Mouse (Mus musculus): ENCODE measurements around the gene Aff3. TPM values are rescaled to one million over a fixed set of nuclear protein-coding genes. Genes with fewer than 3 reads are reported as not detected.

Aff3 gene
- polyA plus RNA-seq (2015; fragmentation: Nextera tagmentation; extraction: Ambion mirVana) = 0.60 and 0.67 TPM in 2 replicates

DNA sequence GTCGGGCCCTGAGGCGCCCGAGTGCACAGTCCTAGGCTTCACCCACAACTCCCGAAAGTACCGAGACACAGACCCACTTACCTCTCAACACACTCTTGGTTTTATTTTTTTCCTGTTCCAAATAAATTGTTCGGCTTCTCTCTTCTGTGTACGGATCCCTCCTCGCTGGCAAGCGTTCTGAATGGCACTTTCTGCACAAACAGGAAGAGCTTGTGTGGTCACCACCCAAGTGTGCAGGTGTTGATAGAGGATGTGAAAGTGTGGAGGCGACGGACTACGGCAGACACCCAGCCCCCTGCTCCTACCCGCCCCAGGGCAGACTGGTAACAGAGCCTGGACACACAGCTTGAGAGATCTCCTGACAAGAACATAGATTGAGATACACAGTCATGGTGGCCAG is at the start of gene Aff3:
Gene Aff3, minus strand, starts transcription at position 179 of the 400 bp plus-strand sequence.
- no peaks in the 10 kb centered on the region for H3K36me3 ChIP-seq (replicated peaks)
- no peak for ATAC-seq (ENCODE audit: insufficient read depth)
- no peaks in the 10 kb centered on the region for H3K4me1 ChIP-seq (replicated peaks)
- no peaks in the 10 kb centered on the region for H3K9me3 ChIP-seq (replicated peaks)
- H3K4me2 ChIP-seq = no peak within 1 kb of the TSS
- H3K27ac ChIP-seq (replicated peaks) = no peak within 1 kb of the TSS
- H3K9ac ChIP-seq = no peak within 1 kb of the TSS
- 20% methylated on average over 13 of the region's 13 CpGs for whole genome bisulfite sequencing (ENCODE audit: insufficient replicate concordance)
- H3K27me3 ChIP-seq = no peaks in the 10 kb centered on the region
- H3K4me3 ChIP-seq (replicated peaks) = no peak within 1 kb of the TSS

- Histone ChIP-seq H3K9ac (no peak overlapping the region), H3K4me1 (replicated peaks) (no peaks in the 10 kb centered on the region), H3K4me2 (no peak overlapping the region), H3K27me3 (no peaks in the 10 kb centered on the region), H3K4me3 (replicated peaks) (no peak overlapping the region), H3K27ac (replicated peaks) (no peak overlapping the region), H3K36me3 (replicated peaks) (no peaks in the 10 kb centered on the region), H3K9me3 (replicated peaks) (no peaks in the 10 kb centered on the region)
- ATAC-seq (ENCODE audit: insufficient read depth) = no peak
- 43% methylated on average over 6 of the region's 6 CpGs for WGBS (ENCODE audit: insufficient replicate concordance)
These were observed 35.9 kb upstream of the Aff3 start for GRCm38 (mm10) chr1:38700646-38701045.

DNA sequence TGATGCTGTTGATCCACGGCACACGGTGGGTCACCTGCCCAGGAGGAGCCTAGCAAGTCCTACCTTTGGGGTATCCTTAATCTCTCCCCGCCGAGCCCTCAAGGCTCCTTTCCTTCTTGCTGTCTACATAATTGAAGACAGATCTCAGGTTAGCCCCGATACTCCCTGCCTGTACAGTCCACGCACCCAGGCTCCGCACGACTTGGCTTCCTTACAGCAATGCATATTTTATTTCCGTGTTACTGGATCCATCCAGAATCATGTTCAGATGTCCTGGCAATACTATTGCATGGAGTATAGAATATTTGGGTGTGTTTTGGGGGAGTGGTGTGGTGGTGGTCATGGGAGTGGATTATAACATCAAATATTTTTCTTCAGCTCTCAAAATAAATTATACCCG is 34.5 kb upstream of the Aff3 start:
- Histone ChIP-seq H3K4me2 (no peak overlapping the region), H3K27me3 (no peaks in the 10 kb centered on the region), H3K9ac (no peak overlapping the region), H3K27ac (replicated peaks) (no peak overlapping the region), H3K36me3 (replicated peaks) (no peaks in the 10 kb centered on the region), H3K9me3 (replicated peaks) (no peaks in the 10 kb centered on the region), H3K4me1 (replicated peaks) (no peaks in the 10 kb centered on the region), H3K4me3 (replicated peaks) (no peak overlapping the region)
- WGBS (ENCODE audit: insufficient replicate concordance) = 74% methylated on average over 10 of the region's 10 CpGs
- ATAC-seq (ENCODE audit: insufficient read depth) = no peak

GRCm38 (mm10) chr1:38695812-38696681 is 31.3 kb upstream of the Aff3 start:
- H3K27me3 ChIP-seq = no peaks in the 10 kb centered on the region
- 28% methylated on average over 15 of the region's 15 CpGs for WGBS (ENCODE audit: insufficient replicate concordance)
- H3K36me3 ChIP-seq (replicated peaks) = no peaks in the 10 kb centered on the region
- no peak overlapping the region for H3K9ac ChIP-seq
- H3K4me1 ChIP-seq (replicated peaks) = no peaks in the 10 kb centered on the region
- no peak for ATAC-seq (ENCODE audit: insufficient read depth)
- no peak overlapping the region for H3K4me3 ChIP-seq (replicated peaks)
- no peak overlapping the region for H3K4me2 ChIP-seq
- no peak overlapping the region for H3K27ac ChIP-seq (replicated peaks)
- no peaks in the 10 kb centered on the region for H3K9me3 ChIP-seq (replicated peaks)

DNA sequence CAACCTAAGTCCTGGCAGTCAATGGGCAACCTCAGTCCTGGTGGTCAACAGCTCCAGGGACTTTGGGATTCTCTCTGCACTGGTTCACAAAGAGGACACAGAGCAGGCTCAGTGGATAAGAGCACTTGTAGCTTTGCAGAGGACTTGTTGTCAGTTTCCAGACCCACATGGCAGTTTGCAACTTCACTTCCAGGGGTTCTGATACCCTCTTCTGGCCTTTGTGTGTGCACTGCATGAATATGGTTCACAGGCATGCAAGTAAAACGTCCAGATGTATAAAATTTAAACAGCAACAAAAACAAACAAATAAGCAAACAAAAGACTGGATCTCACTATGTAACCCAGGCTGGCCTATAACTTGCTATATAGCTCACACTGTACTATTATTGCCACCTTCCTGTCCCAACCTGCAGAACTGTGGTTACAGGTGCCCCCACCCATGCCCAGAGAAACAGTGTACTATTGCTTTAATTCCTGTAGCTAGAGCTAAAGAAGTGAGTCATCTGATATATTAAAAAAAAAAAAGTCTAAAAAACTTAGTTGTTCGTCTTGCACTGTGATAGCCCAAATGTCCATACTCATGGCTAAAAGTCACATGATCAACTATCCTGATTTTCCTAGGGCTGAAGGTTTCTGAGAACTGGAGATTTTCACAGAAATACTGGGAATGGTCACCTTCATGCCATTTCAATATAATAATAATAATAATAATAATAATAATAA is 30.5 kb upstream of the Aff3 start:
- H3K36me3 ChIP-seq (replicated peaks) = no peaks in the 10 kb centered on the region
- no peaks in the 10 kb centered on the region for H3K4me1 ChIP-seq (replicated peaks)
- WGBS (ENCODE audit: insufficient replicate concordance) = 38% methylated on average over 2 of the region's 2 CpGs
- no peaks in the 10 kb centered on the region for H3K9me3 ChIP-seq (replicated peaks)
- no peak overlapping the region for H3K4me3 ChIP-seq (replicated peaks)
- H3K27ac ChIP-seq (replicated peaks) = no peak overlapping the region
- no peak overlapping the region for H3K4me2 ChIP-seq
- no peaks in the 10 kb centered on the region for H3K27me3 ChIP-seq
- no peak for ATAC-seq (ENCODE audit: insufficient read depth)
- no peak overlapping the region for H3K9ac ChIP-seq

DNA sequence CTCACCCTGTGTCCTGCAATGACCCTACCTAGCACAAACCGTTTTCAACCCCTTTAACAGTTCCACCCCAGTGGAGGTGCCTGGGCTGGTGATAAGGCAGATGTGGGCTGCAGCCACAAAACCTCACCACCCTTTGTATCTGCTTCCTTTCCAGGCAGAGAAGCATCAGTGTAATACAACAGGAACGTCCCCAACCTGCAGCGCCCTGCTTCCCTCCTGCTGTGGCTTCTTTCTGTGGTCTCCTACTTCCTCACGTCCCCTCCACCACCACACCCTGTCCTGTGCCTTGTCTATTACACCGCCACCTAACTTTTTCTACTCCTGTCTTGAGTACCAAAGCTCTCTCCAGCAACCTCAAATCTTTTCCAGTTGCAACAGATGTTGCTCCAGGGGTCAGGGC is 29.4 kb upstream of the Aff3 start:
- no peak for ATAC-seq (ENCODE audit: insufficient read depth)
- H3K27ac ChIP-seq (replicated peaks) = no peak overlapping the region
- H3K9ac ChIP-seq = no peak overlapping the region
- H3K4me3 ChIP-seq (replicated peaks) = no peak overlapping the region
- no peaks in the 10 kb centered on the region for H3K36me3 ChIP-seq (replicated peaks)
- no peaks in the 10 kb centered on the region for H3K9me3 ChIP-seq (replicated peaks)
- WGBS (ENCODE audit: insufficient replicate concordance) = 10% methylated on average over 5 of the region's 5 CpGs
- no peak overlapping the region for H3K4me2 ChIP-seq
- no peaks in the 10 kb centered on the region for H3K27me3 ChIP-seq
- H3K4me1 ChIP-seq (replicated peaks) = no peaks in the 10 kb centered on the region

DNA sequence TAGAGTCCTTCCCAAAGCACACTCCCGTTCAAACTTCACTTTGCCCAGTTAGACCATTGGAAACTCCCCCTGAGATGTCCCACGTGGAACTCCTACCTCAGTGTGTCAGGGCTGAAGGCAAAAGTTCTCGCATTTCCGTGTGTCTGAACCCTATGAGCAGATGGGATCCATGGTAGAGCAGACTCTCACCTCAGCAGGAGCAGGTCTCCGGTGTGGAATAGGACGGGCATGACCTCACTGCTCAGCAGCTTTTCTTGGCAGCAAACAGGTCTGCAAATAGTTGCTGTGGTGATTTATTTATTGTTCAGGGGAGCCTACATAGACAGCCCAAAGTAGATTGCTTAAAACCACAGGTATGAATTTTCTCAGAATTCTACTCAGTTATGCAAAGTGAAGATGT is 25.7 kb upstream of the Aff3 start:
- 70% methylated on average over 6 of the region's 6 CpGs for WGBS (ENCODE audit: insufficient replicate concordance)
- H3K27ac ChIP-seq (replicated peaks) = no peak overlapping the region
- ATAC-seq (ENCODE audit: insufficient read depth) = no peak
- no peak overlapping the region for H3K4me3 ChIP-seq (replicated peaks)
- no peaks in the 10 kb centered on the region for H3K27me3 ChIP-seq
- H3K4me2 ChIP-seq = no peak overlapping the region
- H3K9me3 ChIP-seq (replicated peaks) = no peaks in the 10 kb centered on the region
- H3K4me1 ChIP-seq (replicated peaks) = no peaks in the 10 kb centered on the region
- H3K36me3 ChIP-seq (replicated peaks) = no peaks in the 10 kb centered on the region
- no peak overlapping the region for H3K9ac ChIP-seq

GRCm38 (mm10) chr1:38688216-38688615 is 23.5 kb upstream of the Aff3 start:
- H3K27me3 ChIP-seq = no peaks in the 10 kb centered on the region
- no peak overlapping the region for H3K27ac ChIP-seq (replicated peaks)
- no peaks in the 10 kb centered on the region for H3K4me1 ChIP-seq (replicated peaks)
- H3K4me3 ChIP-seq (replicated peaks) = no peak overlapping the region
- no peaks in the 10 kb centered on the region for H3K36me3 ChIP-seq (replicated peaks)
- no peaks in the 10 kb centered on the region for H3K9me3 ChIP-seq (replicated peaks)
- H3K9ac ChIP-seq = no peak overlapping the region
- no peak overlapping the region for H3K4me2 ChIP-seq
- 58% methylated on average over 5 of the region's 5 CpGs for WGBS (ENCODE audit: insufficient replicate concordance)
- no peak for ATAC-seq (ENCODE audit: insufficient read depth)

GRCm38 (mm10) chr1:38685706-38686105 is 21.0 kb upstream of the Aff3 start:
- Histone ChIP-seq H3K27me3 (no peaks in the 10 kb centered on the region), H3K4me3 (replicated peaks) (no peak overlapping the region), H3K36me3 (replicated peaks) (no peaks in the 10 kb centered on the region), H3K27ac (replicated peaks) (no peak overlapping the region), H3K4me2 (no peak overlapping the region), H3K9me3 (replicated peaks) (no peaks in the 10 kb centered on the region), H3K9ac (no peak overlapping the region), H3K4me1 (replicated peaks) (no peaks in the 10 kb centered on the region)
- no peak for ATAC-seq (ENCODE audit: insufficient read depth)
- WGBS (ENCODE audit: insufficient replicate concordance) = 76% methylated on average over 5 of the region's 5 CpGs

DNA sequence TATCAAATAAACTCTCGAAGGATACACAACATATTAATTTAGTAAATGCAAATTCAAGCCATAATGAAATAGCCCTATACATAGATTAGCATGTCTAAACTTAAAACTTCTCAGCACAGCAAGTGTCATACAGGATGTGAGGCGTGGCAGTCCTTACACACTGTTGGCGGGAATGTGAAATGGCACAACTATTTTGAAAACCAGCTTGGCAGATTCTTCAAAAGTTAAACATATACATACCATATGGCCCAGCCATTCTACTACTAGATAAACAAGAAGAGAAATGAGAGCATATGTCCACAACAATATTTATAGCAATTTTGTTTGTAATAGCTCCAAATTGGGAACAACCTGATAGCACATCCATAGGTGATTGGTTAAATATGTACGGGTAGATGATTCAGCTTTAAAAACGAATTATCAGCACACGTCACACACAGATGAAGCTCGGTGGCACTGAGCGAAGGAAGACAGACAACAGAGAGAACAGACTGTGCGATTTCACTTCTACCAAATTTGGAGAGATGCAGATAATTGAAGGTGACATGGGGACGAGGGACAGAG is 18.5 kb upstream of the Aff3 start:
- ATAC-seq (ENCODE audit: insufficient read depth) = no peak
- H3K9me3 ChIP-seq (replicated peaks) = no peaks in the 10 kb centered on the region
- H3K36me3 ChIP-seq (replicated peaks) = no peaks in the 10 kb centered on the region
- no peak overlapping the region for H3K9ac ChIP-seq
- WGBS (ENCODE audit: insufficient replicate concordance) = 51% methylated on average over 10 of the region's 10 CpGs
- no peaks in the 10 kb centered on the region for H3K4me1 ChIP-seq (replicated peaks)
- H3K4me2 ChIP-seq = no peak overlapping the region
- H3K27ac ChIP-seq (replicated peaks) = no peak overlapping the region
- no peaks in the 10 kb centered on the region for H3K27me3 ChIP-seq
- H3K4me3 ChIP-seq (replicated peaks) = no peak overlapping the region

GRCm38 (mm10) chr1:38679890-38680289 is 15.1 kb upstream of the Aff3 start:
- no peak overlapping the region for H3K9ac ChIP-seq
- no peak overlapping the region for H3K4me2 ChIP-seq
- H3K9me3 ChIP-seq (replicated peaks) = no peaks in the 10 kb centered on the region
- H3K27ac ChIP-seq (replicated peaks) = no peak overlapping the region
- no peaks in the 10 kb centered on the region for H3K27me3 ChIP-seq
- H3K4me3 ChIP-seq (replicated peaks) = no peak overlapping the region
- no peaks in the 10 kb centered on the region for H3K36me3 ChIP-seq (replicated peaks)
- ATAC-seq (ENCODE audit: insufficient read depth) = no peak
- 67% methylated on average over 8 of the region's 8 CpGs for WGBS (ENCODE audit: insufficient replicate concordance)
- H3K4me1 ChIP-seq (replicated peaks) = no peaks in the 10 kb centered on the region

All from liver, embryonic 15.5 days (tissue).